In genomic region chr5:64367426-64367825, GRCm38 (mm10) we compare ENCODE assay signal across 10 mouse cellular contexts.
DNase-seq lines count a peak whose midpoint lies in the region; ATAC-seq and TF ChIP-seq lines count a peak whose summit lies in the region.
"Had no signal": no experiment of that assay in that cellular context is flagged by ENCODE, and none has a peak within 500 bp of the region (broad histone marks: within the 10 kb centered on the region; RNA-seq: fewer than 3 reads in every experiment).

No protein-coding gene starts in this region.

- WGBS in liver, embryonic 12.5 days (ENCODE audit: insufficient replicate concordance): 68% methylated on average over 8 of the region's 8 CpGs
- 17% methylated on average over 8 of the region's 8 CpGs for WGBS in heart, embryonic 13.5 days
- WGBS in midbrain, embryonic 15.5 days: 28% methylated on average over 8 of the region's 8 CpGs

- H3K36me3 ChIP-seq in liver, embryonic 12.5 days: no peaks in the 10 kb centered on the region
- no peaks in the 10 kb centered on the region for H3K36me3 ChIP-seq in heart, embryonic 13.5 days
- no peaks in the 10 kb centered on the region for H3K36me3 ChIP-seq in midbrain, embryonic 15.5 days (replicated peaks)

- no peak for ATAC-seq in liver, embryonic 12.5 days
- ATAC-seq in heart, embryonic 13.5 days (ENCODE audit: extremely low read depth, insufficient number of reproducible peaks, low FRiP score, low TSS enrichment): peak; percentile 64
- ATAC-seq in midbrain, embryonic 15.5 days (replicated peaks): peak; percentile 43; the same call in 1 of the 2 replicates

- no peak overlapping the region for H3K4me3 ChIP-seq in liver, embryonic 12.5 days
- no peak overlapping the region for H3K4me3 ChIP-seq in embryonic fibroblast, embryonic 13.5 days (ENCODE audit: insufficient read depth, low read length)
- no peak overlapping the region for H3K4me3 ChIP-seq in heart, embryonic 13.5 days
- H3K4me3 ChIP-seq in midbrain, embryonic 15.5 days: no peak overlapping the region
- H3K4me3 ChIP-seq: erythroblast, embryonic 14.5 days; megakaryocyte, embryonic 14.5 days had no signal

- no peak overlapping the region for H3K4me2 ChIP-seq in liver, embryonic 12.5 days
- H3K4me2 ChIP-seq in heart, embryonic 13.5 days: no peak overlapping the region; the same call in 1 of the 2 replicates
- H3K4me2 ChIP-seq in midbrain, embryonic 15.5 days: no peak overlapping the region

- H3K27ac ChIP-seq in liver, embryonic 12.5 days: no peak overlapping the region
- peak overlapping the region; percentile 22 for H3K27ac ChIP-seq in embryonic fibroblast, embryonic 13.5 days (ENCODE audit: insufficient read depth, low read length)
- H3K27ac ChIP-seq in heart, embryonic 13.5 days (replicated peaks): peak overlapping the region; percentile 70
- no peak overlapping the region for H3K27ac ChIP-seq in midbrain, embryonic 15.5 days

- no peak for TF ChIP-seq CTCF in embryonic fibroblast, embryonic 13.5 days (IDR thresholded peaks at IDR 0.05; ENCODE audit: borderline replicate concordance, insufficient read depth, low read length)

- no peaks in the 10 kb centered on the region for H3K27me3 ChIP-seq in liver, embryonic 12.5 days (replicated peaks)
- H3K27me3 ChIP-seq in heart, embryonic 13.5 days (replicated peaks): no peaks in the 10 kb centered on the region
- H3K27me3 ChIP-seq in midbrain, embryonic 15.5 days (replicated peaks): no peaks in the 10 kb centered on the region

- no peak overlapping the region for H3K9ac ChIP-seq in liver, embryonic 12.5 days
- no peak overlapping the region for H3K9ac ChIP-seq in heart, embryonic 13.5 days
- H3K9ac ChIP-seq in midbrain, embryonic 15.5 days: no peak overlapping the region

- peaks cover 27% of the 10 kb centered on the region for H3K4me1 ChIP-seq in liver, embryonic 12.5 days
- peaks cover 13% of the 10 kb centered on the region; the same call in 1 of the 2 replicates for H3K4me1 ChIP-seq in embryonic fibroblast, embryonic 13.5 days (ENCODE audit: control insufficient read depth, insufficient read depth, low read length)
- peaks cover 38% of the 10 kb centered on the region for H3K4me1 ChIP-seq in heart, embryonic 13.5 days
- H3K4me1 ChIP-seq in midbrain, embryonic 15.5 days: peaks cover 9% of the 10 kb centered on the region

- TF ChIP-seq POLR2A in embryonic fibroblast, embryonic 13.5 days (IDR thresholded peaks at IDR 0.05; ENCODE audit: low read depth, low read length): no peak

- no peaks in the 10 kb centered on the region for H3K9me3 ChIP-seq in liver, embryonic 12.5 days (replicated peaks)
- no peaks in the 10 kb centered on the region for H3K9me3 ChIP-seq in heart, embryonic 13.5 days
- H3K9me3 ChIP-seq in midbrain, embryonic 15.5 days: no peaks in the 10 kb centered on the region

- peak; percentile 37 for DNase-seq in liver
- peak; percentile 90 for DNase-seq in kidney, postnatal 14 days
- DNase-seq in testis, postnatal 14 days (ENCODE audit: low spot score): peak; percentile 57
- no peak for DNase-seq in embryo, embryonic 9.5 days (ENCODE audit: extremely low spot score)

Comparison
In these comparisons a context has a peak if more than half of its experiments do, and no peak if none do; other contexts are left out.
1. H3K27ac ChIP-seq: peak in embryonic fibroblast, embryonic 13.5 days (single experiment) and heart, embryonic 13.5 days (single experiment); none in liver, embryonic 12.5 days (single experiment) and midbrain, embryonic 15.5 days (single experiment).